Mouse (Mus musculus): ENCODE results near the gene Elp4.

Elp4 gene

GRCm38 (mm10) chr2:105682634-105683351, 221.6 kb downstream of the Elp4 start:
- no peak for DNase-seq (ENCODE audit: low spot score)

DNA sequence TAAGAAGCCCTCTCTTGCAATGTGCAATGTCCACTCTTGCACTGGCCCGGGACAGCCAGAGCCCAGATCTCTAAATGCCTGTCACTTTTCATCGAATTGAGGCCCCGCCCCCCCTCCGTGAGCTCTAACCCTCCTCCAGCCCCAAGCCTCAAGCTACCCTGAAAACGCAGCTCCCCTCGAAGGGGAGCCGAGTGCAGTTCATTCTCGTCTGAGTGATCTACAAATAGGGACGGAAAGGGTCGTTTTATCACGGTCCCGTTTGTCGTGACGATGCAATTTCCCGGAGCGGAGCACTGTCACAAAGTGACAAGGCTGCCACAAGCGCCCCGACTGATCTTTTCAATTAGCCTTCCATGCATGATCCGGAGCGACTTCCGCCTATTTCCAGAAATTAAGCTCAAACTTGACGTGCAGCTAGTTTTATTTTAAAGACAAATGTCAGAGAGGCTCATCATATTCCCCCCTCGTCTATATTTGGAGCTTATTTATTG, 222.3 kb downstream of the Elp4 start:
- no peak for DNase-seq (ENCODE audit: low spot score)

DNA sequence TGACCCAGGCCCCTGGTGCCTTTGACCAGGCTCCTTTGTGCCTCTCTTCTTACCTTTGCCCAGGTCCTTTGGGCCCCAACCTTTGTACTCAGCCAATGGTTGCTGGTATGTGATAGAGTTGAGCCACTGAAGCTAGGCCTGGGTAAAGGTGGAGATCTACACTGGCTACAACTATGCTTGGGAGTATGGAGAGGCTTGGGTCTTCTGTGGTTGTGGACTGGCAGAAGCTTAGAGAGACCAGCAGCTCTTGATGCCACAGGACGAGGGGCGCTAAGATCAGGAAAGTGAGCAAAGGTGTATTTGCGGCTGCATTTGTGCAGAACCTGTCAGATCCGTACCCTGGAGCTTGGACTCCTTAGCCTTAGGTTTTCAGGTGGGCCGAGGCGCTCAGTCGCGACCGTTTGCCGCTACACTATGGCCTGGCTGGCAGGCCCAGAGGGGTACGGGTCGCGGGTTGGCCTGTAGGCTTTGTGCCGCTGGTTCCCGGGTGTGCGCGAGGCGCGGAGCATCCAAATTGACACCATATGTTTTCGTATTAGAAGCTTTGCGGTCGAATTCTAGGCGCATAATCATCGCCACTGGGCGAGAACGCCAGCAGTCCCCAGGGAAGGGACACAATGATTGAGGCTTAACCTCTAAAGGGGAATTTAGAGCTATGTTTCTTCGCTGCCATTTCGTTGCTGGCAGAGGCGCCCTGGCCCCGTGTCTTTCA, 223.2 kb downstream of the Elp4 start:
- no peak for DNase-seq (ENCODE audit: low spot score)

GRCm38 (mm10) chr2:105680146-105680998, 224.0 kb downstream of the Elp4 start:
- no peak for DNase-seq (ENCODE audit: low spot score)

- DNase-seq (ENCODE audit: low spot score), result no peak
Measured at GRCm38 (mm10) chr2:105679331-105679730, 225.0 kb downstream of the Elp4 start.

- DNase-seq (ENCODE audit: low spot score), result no peak
Measured at GRCm38 (mm10) chr2:105678880-105679321, 225.5 kb downstream of the Elp4 start.

DNA sequence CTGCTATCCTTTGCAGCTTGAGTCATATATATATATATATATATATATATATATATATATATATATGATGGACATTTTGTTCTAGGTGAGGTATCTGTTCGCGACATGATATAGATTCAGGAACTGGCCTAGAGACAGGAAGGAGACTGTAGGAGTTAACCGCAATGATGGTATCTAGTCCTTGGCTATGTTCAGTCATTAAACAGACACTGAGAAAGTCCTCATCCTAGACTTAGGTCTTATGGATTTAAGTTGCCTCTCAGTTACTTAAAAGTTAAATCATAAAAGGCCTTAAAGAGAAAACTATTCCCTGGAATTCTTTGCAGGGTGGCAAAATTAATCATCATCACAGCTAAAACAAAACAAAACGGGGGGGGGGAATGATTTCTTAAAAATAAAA, 226.1 kb downstream of the Elp4 start:
- no peak for DNase-seq (ENCODE audit: low spot score)

GRCm38 (mm10) chr2:105677434-105678105, 226.8 kb downstream of the Elp4 start:
- no peak for DNase-seq (ENCODE audit: low spot score)

DNA sequence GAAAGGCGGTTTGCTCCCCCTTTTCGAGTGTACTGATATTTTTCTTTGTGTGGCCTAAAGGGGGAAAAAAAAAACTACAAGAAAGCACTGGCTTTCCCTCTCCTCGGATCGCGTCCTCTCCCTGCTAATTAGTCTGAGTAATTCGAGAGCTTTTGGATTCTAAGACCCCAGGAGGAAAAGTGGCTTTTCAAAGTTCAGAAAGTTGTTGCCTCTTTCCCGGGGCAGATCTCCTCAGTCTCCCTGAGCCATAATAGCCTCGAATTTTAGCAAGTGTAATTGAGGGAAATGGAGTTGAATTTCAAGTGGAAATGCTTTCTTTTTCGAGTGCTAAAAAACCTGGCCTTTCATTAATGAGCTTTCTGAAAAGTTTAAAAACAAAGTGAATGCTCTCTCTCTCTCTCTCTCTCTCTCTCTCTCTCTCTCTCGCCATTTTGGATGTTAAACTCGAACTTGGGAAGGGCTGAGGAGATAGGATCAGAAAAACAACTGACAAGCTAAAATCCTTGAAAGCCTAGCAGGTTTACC, 227.4 kb downstream of the Elp4 start:
- no peak for DNase-seq (ENCODE audit: low spot score)

DNA sequence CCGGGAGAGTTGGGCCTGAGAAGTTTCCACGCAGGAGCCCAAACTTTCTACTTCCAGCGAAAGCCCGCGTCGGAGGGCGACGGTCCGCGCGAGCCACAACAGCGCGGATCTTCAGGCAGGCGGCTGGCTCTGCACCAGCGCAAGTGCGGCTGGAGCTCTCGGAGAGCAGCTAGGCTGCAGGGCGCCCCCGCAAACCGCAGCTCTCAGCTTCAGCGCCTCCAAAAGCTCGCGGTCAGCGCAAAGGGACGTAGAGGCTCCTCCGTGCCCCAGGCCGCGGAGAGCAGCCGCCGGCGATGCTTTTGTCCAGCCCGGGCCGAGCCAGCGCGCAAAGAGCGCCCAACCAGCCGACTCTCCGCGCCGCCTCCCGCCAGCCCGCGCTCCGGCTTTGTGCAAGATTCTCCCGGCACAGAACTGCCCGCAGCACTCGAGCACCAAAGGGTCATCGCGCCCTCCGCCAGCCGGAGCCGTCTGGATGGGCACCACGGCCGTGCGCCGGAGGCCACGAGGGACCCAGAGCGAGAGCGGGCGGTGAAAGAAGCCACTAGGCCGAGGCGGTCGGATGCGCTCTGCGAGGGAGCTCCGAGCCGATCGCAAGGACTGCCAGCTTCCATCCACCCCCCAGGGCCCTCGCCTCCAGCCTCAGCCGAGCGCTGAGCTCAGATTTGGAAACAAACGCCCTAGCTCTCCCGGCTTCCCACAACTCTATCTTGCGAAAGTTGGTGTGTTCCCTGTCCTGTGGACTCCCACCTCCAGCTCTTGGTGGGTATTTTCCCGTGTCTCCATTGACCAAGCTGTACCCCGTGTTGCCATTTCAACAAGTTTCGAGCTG, 228.1 kb downstream of the Elp4 start:
- DNase-seq (ENCODE audit: low spot score), result no peak

DNA sequence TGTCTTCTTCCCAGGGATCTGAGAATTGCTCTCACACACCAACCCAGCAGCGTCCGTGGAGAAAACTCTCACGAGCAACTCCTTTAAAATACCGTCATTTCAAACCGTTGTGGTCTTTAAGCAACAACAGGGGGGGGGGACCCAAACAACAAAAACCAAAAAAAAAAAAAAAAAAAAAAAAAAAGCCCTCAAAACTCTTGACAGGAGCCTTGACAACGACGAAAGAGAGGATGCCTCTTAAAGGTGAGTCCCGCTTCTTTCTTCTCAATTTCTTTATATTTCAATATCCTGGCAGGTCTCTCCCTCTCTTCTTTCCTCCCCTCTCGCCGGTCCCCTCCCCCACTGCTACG, 228.7 kb downstream of the Elp4 start:
- DNase-seq (ENCODE audit: low spot score), result no peak

GRCm38 (mm10) chr2:105674875-105675729, 229.3 kb downstream of the Elp4 start:
- DNase-seq (ENCODE audit: low spot score), result peak; percentile 24

GRCm38 (mm10) chr2:105674061-105674874, 230.1 kb downstream of the Elp4 start:
- no peak for DNase-seq (ENCODE audit: low spot score)

GRCm38 (mm10) chr2:105673631-105674060, 230.7 kb downstream of the Elp4 start:
- no peak for DNase-seq (ENCODE audit: low spot score)

GRCm38 (mm10) chr2:105673054-105673453, 231.3 kb downstream of the Elp4 start:
- DNase-seq (ENCODE audit: low spot score), result no peak

DNA sequence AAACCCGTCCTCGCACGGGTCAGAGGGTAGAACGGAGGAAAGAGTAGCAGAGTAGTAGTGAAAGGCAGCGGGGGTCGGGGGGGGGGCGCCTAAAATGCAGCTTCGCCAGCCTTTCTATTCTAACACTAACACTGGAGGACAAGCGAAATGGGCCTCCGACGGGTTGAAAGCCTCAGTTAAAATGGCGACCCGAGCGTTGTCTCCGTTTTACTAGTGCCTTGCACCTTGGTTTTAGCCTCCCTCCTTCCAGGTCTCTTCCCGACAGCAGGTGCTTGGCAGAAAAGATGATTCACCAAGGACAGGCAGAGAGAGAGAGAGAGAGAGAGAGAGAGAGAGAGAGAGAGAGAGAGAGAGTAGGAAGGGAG, 231.8 kb downstream of the Elp4 start:
- no peak for DNase-seq (ENCODE audit: low spot score)

GRCm38 (mm10) chr2:105671798-105672595, 232.4 kb downstream of the Elp4 start:
- DNase-seq (ENCODE audit: low spot score), result no peak

DNA sequence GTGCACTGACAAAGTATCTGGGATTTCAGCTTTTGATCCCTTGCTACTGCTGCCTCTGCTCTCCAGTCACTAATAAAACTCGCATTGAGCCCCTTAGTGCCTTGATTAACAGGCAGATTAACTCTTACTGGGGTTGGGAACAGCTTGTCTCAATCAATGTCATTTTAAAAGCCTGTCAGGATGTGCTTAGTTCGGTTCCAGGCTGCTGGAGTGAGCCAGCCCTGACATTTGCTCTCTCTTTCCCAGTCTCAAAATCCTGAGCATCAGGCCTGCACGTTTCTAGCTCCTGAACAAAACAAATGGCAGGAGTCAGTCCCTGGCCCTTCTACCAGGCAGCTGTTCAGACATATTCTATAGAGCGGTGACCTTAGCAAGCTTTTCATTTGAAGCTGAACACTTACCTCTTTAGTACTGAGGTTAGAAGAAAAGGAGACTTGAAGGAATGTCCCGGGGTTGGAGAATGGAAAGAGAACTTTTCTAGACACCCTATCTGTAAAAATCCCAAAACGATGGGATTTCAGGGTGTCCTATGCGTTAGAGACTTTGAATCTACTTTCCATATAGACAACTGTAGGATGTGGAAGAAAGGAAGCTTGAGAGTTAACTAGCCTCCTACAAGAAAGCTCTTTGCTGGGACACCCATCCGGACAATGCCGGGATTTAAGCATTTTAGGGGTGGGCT, 233.1 kb downstream of the Elp4 start:
- DNase-seq (ENCODE audit: low spot score), result no peak

Measured in c-Kit-positive CD71-positive TER-119-positive erythroid progenitor cells, embryonic 14.5 days (primary cell).